Mouse (Mus musculus) ES-E14 (cell line): ENCODE measurements at regions not wholly inside any gene's neighbourhood (a gene's known extent, or its start where the extent isn't known, plus 50 kb on each side); places are given as distances from the start of the nearest gene placed in this dataset.

Source experiments
- MAFK ChIP-seq: IDR thresholded peaks from 2 replicates; pipeline ENCODE4 v1.6.1; 2014; ENCODE audit warnings: mild to moderate bottlenecking, low read depth, low read length, inconsistent platforms; ENCODE audit not compliant: insufficient read depth
- ZC3H11A ChIP-seq: IDR thresholded peaks from 2 replicates; pipeline ENCODE4 v1.6.1; 2012; ENCODE audit warnings: low read depth, mild to moderate bottlenecking, inconsistent platforms, low read length, borderline replicate concordance

DNA sequence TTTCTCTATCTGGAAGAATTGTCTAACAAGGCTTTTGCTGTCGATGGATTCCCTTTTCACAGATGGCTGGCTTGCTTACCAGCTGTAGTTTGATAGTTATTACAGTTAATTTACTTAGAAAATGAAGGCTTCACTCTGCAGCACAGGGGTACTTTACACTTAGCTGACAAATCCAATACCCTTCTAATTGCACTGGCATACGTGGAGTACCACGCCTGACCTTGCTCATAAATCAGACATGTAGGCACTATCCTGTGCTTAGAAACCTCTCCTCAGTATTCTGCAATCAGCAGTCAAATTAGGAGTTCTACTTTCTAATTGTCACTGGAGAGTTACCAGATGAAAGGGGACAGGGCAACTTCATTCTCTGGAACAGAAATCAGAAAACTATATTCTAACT, 214.1 kb upstream of the Msl3l2 start:
- TF ChIP-seq MAFK (no peak), ZC3H11A (no peak)
